Mouse (Mus musculus) lung, postnatal 36 days (tissue): ENCODE data around the gene Fbxw8.

Experiments
- DNase-seq: peaks from one replicate; pipeline ENCODE4 v3.0.0; 2022; ENCODE audit warnings: mixed read lengths

Gene Fbxw8

DNA sequence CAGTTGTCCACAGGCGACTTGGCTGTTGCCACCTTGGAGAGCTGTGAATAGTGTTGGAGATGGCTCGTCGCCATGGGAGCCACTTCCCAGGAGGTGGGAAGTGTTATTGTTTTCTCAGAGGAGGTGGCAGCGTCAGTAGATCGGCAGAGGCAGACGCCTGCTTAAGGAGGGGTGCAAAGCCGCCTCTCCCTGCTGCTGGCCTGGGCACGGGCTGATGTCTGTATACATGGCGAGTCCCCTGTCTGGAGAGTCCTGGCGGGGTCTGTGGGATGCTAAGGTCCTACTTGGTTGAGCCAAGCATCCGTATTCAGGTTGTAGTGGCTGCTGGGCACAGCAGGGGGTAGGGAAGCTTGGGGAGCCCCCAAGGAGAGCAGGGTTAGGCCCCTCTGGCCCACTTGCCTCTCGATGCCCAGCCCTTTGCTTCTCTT is 116.0 kb downstream of the Fbxw8 start:
- DNase-seq, result no peak

DNA sequence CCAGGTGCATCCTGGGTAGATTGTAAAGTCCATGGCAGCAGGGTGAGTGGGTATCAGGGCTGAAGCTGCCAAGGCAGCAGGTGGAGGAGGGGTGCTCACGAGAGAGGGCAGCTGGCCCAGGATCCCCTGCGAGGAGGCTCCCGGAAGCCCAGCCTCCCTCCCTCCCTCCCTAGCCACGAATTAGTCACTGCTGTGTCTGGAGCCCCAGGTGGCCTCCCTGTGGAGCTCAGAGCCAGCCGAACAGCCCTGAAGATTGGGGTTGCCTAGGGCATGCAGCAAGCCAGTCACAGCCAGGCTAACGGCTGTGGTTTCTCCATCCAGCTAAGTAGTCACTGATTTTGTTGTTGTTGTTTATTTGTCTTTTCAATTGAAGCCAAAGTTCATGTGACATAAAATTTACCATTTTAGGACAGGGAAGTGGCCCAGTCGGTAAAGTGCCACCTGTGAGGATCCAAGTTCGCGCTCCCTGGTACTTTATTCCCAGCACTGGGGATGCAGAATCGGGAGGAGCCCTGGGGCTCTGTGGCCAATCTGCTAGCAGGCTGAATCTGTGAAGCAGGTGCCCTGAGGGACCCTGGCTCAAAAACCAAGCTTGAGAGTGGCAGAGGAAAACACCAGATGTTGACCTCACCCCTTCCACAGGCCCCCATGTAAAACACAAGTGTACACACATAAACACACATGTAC is 117.3 kb downstream of the Fbxw8 start:
- DNase-seq, result no peak

DNA sequence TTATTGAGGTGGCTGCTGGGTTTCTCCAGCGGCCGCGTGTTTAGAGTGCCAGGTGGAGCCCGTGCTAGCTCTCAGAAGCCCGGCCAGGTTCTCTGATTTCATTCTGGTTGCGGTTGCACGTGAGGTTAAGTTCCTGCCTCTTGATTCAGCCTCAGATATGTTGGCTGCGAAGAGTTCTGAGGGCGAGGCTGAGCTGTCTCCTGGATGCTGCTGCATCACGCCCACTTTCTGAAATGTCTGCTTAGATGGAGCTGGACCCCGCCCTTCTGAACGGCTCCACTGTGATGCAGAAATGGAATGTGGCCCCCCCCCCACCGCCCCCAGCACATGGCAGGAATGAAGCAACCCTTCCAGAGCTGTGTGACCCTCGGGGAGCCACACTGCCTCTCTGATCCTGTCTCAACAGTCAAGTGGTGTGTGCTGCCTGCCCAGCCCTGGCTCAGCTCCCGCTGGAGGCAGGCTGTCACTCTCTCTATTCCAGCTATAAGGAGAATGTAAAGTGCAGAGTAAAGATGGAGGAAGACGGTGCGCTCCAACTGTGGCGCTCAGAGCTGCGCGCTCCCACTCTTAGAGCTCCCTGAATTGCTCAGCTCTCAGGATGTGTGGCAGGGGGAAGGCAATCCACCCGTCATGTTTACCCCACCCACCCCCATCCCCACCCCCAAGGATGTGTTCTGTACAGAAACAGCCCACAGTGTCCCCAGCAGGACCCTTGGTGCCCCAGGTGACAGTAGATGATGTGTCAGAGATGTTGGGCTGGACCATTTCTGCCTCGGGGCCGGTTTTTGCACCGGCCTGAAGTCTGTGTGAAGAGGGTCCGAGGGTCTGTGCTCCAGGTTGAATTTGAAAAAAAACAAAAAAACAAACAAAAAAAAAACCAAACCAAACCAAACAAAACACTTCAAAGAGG is 118.1 kb downstream of the Fbxw8 start:
- DNase-seq, result no peak

DNA sequence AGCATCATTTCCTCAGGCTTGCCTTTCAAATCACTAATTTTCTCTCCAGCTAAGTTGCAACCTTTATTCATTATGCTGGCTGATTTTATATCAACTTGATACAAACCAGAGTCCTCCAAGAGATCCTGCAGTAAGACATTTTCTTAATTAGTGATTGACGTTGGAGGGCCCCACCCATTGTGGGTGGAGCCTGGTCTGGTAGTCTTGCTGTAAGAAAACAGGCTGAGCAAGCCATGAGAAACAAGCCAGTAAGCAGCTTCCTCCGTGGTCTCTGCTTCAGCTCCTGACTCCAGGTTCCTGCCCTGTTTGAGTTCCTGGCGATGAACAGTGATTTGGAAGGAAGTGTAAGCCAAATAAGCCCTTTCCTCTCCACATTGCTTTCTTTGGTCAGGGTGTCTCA is 119.5 kb downstream of the Fbxw8 start:
- no peak for DNase-seq

DNA sequence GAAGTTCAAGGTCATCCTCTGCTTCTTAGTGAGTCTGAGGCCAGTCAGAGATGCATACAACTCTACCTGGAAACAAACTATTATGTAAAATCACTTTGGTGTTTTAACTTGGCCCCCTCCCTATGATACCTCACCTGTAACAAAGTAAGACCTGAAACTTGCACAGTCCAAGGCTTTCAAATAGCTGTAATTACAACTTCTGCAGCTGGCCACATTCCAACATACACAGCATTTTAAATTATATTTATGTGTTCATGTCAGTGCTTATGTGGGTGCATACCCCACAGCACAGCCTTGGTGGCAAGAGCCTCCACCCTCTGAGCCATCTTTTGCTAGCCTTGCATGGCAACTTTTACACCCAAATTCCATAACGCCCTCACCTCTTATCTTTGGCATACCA is 120.6 kb downstream of the Fbxw8 start:
- DNase-seq, result no peak

DNA sequence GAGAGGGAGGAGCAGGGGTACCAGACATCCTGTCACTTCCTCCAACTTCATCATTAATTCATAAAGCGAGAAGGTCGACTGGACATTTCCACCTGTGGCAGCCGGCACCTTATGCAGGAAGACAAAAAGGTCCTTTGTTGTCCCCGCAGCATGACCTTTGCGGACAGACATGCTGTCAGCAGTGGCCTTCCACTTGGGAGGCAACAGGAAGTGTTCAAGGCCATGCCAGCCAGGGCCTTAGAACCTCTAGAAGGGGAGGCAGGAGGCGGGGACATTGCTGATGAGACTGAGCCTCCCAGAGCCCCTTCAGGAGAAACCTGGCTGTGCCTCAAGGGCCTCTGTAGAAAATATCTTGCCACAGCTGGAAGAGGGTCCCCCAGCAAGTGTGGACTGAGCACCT is 121.5 kb downstream of the Fbxw8 start:
- no peak for DNase-seq

DNA sequence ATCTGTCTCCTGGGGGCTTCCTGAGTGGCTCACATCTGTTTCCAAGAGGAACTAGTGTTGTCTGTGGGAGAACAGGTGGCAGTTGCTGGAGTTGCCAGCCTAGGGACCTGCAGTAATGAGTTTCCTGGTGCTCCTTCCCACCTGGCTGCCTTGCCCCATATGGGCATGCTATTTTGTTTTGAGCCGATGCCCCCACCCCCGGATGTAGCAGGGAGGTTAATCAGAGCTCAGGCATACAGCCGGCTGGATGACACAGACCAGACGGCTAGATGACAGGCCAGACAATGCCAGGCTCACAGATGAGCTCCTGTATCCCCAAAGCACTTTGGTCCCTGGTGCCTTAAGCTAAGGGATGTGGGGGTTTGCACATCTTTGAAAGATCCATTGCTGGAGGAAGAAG is 121.9 kb downstream of the Fbxw8 start:
- no peak for DNase-seq

DNA sequence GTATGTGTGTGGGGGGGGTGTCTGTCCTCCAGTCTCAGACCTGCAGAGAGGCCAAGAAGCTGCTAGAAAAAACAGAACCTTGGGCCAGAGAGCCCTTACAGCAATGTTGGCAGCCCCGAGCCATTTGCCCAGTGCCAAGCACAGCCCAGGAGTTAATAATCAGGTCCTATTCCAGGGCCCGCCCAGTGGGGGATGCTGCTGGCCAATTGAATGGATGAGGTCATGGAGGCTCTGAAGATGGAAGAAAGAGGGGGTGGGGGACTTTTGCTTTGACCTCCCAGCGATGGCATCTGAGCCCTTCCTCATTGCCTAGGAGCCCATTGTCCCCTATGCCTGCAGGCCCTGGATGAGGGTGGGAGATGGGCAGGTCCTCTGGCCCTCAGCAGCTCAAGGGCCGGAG is 123.8 kb downstream of the Fbxw8 start:
- DNase-seq, result no peak

DNA sequence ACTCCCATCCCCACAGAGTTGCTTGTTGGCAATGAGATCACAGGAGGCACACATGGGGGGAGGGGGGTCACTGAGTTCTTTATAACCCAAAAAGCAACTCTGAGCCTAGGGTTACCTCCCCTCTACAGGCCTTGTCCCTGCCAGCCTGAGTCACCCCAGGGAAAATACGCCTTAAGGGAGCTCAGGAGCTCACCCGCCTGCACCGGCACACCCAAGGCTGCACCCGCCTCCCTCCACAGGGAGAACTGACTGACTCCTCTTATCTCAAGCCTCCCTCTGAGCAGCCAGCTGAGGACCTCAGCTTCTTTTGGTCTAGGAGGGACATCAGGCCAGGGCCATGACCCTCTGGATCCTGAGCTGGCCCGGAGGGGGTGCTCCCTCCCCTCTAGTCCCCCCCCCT is 124.2 kb downstream of the Fbxw8 start:
- no peak for DNase-seq

DNA sequence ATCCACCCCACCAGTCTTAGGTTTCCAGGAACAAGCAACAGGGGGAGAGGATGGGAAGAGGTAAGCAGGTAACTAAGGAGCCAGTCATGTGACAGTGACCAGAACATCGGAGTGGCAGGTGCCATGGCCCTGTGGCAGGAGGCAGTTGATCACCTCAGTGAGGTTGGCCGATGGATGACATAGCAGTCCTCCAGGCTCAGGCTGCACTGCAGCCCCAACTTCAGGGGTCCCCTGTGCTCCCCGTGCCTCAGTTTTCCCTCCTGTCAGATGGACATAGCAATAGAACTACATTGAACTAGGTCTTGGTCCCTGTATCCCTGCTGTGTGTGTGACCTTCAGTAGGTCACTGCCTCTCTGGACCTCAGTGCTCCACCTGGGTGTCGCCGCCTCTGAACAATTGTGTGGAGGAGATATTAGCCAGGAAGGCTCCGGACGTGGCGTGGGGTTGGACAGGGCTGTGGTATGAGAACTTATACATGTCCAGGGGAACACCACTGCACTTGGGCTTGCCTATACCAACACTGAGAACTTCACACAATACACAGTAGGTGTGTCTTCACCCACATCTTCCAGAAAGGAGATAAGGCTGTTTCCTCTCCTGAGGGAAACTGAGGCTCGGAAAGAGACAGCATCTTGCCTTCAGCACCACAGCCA is 125.1 kb downstream of the Fbxw8 start:
- no peak for DNase-seq

DNA sequence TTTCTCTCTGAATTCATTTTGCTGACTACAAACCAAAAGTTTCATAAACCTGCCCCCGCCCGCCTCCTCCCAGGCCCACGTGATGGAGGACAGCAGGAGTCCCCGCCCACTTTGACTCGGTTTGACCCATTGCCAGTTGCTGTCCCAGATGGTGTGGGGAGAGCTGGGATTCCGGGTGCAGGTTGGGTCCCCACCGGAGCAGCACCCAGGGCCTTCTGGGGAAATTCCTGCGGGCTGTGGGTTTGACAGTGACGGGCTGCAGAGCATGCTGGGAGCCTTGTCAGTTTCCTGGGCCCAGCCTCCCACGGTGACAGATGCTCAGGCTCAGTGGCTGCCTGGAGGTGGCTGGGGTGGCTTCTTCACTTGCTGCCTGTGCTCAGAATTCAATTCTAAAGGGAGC is 125.8 kb downstream of the Fbxw8 start:
- DNase-seq, result no peak

DNA sequence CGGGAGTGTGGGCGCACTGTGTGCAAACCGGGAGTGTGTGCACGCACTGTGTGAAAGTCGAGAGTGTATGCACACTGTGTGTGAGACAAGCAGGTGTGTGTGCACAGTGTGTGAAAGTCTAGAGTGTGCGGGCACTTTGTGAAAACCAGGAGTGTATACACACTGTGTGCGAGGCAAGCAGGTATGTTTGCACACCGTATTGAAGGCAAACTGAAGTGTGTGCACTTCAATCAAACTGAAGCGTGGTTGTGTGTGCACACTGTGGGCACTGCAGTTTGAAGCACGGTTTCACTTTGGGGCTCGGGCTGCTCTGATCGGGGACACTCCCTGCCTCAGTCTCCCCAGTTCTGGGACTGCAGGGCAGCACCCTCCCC is 126.2 kb downstream of the Fbxw8 start:
- no peak for DNase-seq

DNA sequence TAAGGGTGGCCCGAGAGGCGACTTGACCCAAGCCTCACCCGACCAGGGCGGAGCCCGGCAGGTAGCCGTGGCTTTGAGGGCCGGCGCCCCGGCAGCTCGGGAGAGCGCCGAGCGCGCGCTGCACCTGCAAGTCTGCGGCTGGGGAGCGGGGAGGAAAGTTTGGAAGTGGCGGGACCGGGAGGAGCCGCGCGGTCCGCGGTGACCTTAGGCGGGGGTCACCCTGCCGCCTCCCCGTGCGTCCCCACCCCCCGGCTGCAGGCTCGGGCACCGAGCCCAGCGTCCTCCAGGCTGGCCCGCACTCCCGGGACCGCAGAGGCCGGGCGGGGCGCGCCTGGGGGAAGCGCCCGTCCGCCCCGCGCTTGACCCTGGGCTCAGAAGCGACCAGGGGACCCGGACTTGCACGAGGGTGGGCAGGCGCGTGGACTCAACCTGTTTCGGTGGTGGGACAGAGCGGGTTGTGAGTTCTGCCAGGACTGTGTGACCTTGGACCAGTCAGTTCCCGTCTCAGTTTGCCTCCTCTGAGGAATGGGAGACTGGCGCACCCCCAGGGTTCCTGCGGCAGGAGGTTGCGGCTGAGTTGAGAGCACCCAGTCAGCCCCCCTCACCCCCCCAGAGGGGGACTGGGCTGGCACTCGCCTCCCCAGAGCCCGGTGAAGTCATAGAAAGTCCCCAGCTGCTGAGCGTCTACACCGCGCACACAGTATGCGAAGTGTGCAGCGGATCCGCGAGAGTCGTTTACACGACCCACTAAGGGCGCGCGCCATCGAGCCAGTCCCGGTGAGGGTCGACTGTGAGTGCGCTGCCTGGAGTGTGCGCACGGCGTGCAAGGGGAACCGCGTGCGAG is 126.9 kb downstream of the Fbxw8 start:
- no peak for DNase-seq

DNA sequence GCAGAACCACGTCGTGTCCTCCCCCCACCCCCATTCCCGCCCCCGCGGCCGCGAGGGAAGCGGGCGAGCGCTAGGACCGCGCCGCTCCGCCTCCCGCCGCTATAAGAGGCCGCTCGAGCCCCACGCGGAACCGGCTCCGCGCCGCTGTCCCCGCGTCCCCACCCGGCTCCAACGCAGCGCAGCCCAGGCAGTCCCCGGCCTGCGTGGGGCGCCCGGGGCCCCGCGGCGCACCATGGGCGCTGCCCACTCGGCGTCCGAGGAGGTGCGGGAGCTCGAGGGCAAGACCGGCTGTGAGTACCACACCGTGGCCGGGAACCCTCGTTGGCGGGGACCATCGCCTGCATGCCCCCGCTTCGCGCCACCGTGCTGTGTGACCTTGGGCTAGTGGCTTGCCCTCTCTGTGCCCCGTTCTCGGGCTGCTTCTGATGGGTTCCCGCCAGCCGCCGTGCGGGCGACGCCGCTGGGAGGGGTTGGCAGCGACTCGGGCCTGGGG is 127.5 kb downstream of the Fbxw8 start, which contains the start of gene Tesc:
Gene Tesc (plus strand): TSS at position 46 of the 493 bp plus-strand sequence.
- DNase-seq, result no peak

DNA sequence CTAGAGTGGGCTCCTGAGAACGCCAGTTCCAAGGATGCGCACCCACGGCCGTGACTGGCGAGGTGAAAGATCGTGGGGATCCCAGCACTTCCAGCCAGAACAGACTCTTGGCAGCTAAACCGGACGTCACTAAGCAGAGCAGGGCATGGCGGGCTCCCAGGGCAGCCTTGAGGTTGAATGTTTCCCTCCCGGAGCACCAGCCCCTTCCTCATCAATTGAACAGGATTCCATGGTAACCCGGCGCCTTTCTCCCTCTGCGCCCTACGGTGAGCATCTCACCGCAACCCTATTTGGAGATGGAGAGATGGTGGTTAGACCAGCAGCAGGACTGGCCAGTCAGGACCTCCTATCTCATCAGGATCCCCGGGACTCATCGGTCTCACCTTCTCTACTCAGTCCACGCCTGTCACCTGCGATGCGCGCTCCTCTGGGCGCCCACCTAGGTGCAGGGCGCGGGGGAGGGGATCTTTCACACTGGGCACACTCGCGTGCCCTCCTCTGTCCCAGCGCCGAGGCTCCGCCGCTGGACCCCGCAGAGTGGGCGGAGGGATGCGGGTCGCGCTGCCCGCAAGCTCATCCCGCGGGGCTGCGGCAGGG is 128.1 kb downstream of the Fbxw8 start:
- DNase-seq, result no peak

DNA sequence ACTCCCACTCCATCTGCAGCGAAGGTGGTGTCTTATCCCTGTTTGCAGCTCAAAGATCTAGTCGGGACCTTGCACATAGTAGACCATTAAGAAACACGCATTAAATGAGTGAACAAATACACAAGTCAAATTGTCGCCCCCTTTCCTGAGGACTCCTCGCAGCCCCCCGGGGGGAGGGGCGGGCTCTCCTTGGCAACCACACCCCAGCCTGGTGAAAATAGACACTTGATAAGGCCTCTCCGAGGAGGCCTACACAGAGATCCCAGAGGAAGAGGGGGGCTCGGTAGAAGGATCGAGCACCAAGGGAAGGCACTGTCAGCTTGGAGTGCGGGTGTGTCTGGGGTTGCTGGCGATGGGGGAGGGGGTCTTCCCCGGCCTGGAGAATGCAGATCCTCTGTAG is 128.9 kb downstream of the Fbxw8 start:
- DNase-seq, result no peak

DNA sequence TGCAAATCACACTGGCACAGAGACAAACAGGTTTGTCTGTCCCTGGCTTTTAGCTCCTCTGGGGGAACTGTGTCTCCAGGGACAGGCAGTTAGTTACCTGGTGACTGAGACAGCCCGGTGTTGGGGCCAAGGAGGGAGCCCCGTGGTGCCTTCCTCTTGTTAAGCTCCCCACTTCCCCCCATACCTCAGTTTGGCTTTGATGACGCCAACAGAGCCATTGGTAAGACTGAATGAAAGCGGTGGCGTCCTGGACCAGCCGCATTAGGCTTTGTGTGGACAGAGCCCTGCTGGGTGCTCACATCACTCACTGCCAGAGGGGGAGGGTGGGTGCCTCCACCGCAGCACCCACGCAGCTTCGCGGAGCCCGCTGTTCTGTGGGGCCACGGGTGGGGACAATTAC is 129.4 kb downstream of the Fbxw8 start:
- DNase-seq, result no peak

DNA sequence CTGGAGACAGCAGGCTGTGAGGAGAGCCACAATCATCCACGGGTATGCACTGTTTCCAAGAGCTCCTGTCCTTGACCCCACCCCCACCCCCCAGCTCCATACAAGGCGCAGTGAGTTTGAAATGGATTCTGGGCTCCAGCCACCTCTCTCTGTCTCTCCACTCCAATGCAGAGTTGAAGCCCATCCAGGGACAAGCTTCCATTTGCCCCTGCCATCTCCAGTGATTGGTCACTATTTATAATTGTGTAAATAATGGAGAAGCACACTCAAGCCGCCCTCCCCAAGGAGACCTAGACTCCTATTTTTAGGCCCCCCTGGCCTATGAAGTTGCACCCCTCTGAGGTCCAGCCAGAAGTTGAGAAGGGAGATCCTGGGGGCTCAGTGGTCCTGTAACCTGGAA is 132.2 kb downstream of the Fbxw8 start:
- DNase-seq, result no peak

DNA sequence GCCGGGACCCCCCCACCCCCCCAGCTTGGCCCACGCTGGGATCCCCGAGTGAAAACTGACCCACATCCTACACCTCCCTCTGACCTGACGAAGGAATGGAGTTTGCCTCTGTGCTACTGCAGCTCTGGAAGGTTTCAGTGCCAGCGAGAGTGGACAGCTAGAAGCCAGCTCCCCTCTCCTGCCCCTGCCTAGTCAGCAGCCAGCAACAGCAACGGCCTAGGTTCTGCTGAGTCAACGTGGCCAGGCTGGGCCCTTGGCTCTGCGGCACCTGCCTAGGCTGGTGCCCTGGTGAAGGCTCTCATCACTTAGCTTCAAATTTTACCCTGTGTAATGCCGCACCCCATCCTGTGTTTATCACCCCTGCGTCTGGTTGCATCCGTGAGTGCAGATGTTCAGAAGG is 135.4 kb downstream of the Fbxw8 start:
- DNase-seq, result no peak

DNA sequence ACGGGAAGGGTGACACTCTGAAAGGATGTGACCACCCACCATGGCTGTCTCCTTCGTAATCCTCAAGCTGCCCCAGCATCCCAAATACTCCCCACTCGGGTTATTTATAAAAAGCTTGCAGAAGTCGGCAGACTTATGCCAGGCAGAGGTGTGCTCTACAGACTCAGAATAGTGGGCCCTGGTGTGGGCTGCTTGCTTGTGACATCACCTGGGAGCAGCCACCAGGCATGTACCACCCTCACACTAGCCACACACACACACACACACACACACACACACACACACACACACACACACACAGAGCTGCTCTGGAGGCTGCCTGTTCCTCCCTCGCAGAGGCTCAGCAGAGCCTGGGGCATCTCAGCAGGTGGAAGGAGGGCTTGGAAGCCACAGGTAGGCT is 137.7 kb downstream of the Fbxw8 start:
- no peak for DNase-seq

DNA sequence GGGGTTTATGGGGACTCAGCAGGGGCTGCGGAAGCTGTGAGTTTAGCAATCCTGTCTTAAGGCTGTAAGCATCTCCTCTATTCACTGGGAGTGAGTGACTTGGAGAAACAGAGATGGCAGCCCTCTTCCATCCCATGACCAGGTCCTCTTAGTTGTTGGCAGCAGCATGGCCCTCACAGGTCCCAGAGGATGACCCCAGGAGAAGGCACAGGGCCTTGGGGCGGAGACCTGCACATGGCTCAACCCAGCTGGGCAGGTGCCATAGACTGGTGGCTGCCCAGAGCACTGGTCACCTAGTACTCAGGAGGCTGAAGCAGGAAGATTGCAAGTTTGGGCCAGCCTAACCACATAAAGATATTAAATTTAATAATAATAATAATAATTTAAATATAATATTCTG is 139.6 kb downstream of the Fbxw8 start:
- no peak for DNase-seq

DNA sequence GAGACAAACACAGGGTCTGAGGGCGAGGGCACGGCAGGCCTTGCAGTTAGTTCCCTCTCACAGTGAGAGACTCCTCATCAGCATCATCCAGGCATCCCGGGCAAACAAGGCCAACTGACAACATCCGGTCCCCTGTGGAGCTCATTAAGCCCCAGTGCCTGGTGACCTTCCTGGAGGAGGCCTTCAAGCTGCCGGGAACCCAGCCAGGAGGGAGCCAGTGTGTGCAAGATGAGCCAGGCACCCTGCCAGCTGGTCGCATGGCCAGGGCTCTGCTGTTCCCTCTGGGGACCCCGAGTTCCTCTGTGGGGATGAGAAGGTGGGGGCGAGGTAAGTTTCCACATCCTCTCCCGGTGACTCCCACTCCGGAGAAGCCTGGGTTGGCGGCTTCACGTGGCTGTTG is 140.2 kb downstream of the Fbxw8 start:
- no peak for DNase-seq
